Mouse (Mus musculus): Measurements from ENCODE around the gene Tspan12.
A peak's percentile ranks its signal among the peaks of the same experiment; 100 is the strongest.
"Not testable (repeated sequence)": the region's sequence is repeated elsewhere in the genome, so short reads cannot be mapped to it uniquely, and the experiment has no call there.

Tspan12 gene

DNA sequence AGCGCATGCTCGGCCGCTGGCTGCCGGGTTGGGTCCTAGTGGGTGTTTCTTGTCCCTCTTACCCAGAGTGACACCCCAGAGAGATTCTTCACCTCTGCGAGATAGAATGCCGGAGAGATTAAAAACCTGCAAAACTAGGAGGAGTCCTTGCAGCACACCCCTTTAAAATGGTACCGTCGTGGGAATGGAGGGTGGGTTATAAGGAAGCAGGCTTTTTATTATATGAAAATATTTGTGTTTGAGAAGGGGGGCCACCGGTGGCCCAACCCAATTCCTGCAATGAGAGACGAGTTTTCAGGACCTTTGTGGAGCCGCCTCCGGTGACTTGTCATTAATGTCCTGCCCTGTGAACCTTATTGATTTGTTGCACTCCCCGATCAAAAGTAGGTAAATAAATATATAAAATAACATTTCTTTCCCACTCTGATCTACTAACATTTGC is at the start of gene Tspan12:
Gene Tspan12 (minus strand): TSS at position 172 of the 442 bp plus-strand sequence.
- DNase-seq: no peak

- peak; percentile 34 to 39 for DNase-seq
Observed at GRCm38 (mm10) chr6:21894451-21894850, 42.1 kb upstream of the Tspan12 start.

- no peak for DNase-seq
Observed at GRCm38 (mm10) chr6:21889101-21889500, 36.8 kb upstream of the Tspan12 start.

- not testable (repeated sequence) for DNase-seq
Observed at GRCm38 (mm10) chr6:21887971-21888370, 35.7 kb upstream of the Tspan12 start.

- no peak for DNase-seq
Observed at GRCm38 (mm10) chr6:21879496-21879895, 27.2 kb upstream of the Tspan12 start.

DNA sequence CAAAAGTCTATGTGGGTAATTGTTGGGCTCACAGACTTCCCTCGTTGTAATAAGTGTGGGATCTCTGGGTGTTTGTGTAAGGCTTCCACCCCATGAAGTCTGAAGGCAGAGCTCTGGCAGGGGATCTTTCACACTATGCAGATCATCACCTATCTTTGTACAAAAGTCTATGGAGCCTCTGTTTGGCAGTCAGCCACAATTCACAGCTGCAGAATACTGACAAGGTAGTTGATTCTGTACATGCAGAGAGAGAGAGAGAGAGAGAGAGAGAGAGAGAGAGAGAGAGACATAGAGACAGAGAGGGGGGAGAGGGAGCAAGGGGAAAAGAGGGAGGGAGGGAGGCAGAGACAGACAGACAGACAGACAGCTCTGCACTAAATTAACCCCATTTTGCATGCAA is 15.0 kb upstream of the Tspan12 start:
- DNase-seq: no peak

DNA sequence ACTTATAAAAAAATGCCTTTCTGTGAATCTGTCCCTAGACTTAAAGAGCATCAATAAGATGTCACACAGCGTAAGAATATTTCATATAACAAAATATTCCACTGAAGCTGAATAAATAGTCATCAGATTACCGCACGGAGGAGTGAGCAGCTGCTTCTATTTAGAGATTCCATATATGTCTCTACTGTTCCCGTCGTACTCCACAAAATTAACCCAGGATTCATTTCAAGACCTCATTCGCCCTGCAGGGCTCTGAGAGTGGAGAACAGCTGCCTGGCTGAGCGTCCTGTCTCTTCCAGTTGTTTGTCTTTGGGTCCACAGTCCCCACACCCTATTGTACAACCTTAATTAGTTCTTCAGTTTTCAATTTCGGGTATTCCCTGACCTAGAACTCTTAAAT is 11.9 kb upstream of the Tspan12 start:
- DNase-seq: no peak

DNA sequence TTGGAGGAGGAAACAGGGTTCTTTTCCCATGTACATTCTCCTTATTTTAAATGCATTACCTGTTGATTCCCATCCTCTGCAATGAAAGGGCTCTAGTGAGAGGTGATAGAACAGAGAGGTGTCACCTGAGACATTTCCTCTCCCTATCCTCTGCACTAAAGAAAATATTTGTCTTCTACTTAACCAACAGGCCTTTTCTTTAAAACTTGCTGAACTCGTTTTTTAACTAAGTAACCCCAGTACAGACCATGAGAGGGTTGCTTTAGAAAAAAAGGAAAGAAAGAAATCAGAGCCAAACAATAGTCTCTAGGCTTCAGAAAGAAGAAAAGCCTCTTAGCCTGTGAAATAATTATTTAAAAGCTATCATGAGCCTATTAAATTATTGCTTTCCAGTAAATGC is 11.2 kb upstream of the Tspan12 start:
- DNase-seq: no peak

- DNase-seq: no peak
Observed at GRCm38 (mm10) chr6:21861316-21861715, 9.0 kb upstream of the Tspan12 start.

GRCm38 (mm10) chr6:21857843-21858242 is 5.5 kb upstream of the Tspan12 start:
- DNase-seq: peak in 1 of 2 experiments; percentile 21

DNA sequence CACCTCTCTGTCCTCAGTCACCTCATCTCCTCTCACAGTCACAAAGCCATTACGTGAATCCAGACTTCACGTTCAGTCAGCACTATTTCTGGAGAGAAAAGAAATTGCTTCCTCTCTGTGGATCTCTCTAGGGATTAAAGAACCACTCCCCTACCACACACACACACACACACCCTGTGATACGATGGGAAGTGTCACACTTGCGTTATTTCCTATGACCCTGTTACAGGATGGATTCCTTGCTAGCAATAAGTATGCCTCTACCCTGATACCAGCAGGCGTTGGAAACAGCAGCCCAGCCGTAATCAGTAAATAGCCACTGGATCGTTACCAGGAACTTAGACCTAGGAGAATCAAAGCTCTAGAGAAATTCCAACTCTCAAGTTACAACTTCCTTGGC is 3.6 kb upstream of the Tspan12 start:
- peak; percentile 44 to 49 for DNase-seq

GRCm38 (mm10) chr6:21853342-21853741 is 1.0 kb upstream of the Tspan12 start:
- DNase-seq: no peak

- DNase-seq: peak; percentile 76 to 80
Observed at GRCm38 (mm10) chr6:21851596-21852343, 545 bp downstream of the Tspan12 start.

DNA sequence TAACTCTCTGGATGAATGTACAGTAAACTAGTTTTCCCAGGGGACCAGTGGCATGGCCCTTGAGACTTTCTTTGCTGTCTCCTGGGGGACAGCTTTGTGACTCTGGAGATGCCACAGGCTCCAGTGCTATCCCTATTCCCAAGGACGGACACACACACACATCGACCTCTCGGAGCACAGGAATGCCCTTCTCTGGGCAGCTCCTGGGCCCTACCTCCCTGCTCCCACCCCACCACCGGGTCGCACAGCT is 1.0 kb downstream of the Tspan12 start:
- no peak for DNase-seq

DNA sequence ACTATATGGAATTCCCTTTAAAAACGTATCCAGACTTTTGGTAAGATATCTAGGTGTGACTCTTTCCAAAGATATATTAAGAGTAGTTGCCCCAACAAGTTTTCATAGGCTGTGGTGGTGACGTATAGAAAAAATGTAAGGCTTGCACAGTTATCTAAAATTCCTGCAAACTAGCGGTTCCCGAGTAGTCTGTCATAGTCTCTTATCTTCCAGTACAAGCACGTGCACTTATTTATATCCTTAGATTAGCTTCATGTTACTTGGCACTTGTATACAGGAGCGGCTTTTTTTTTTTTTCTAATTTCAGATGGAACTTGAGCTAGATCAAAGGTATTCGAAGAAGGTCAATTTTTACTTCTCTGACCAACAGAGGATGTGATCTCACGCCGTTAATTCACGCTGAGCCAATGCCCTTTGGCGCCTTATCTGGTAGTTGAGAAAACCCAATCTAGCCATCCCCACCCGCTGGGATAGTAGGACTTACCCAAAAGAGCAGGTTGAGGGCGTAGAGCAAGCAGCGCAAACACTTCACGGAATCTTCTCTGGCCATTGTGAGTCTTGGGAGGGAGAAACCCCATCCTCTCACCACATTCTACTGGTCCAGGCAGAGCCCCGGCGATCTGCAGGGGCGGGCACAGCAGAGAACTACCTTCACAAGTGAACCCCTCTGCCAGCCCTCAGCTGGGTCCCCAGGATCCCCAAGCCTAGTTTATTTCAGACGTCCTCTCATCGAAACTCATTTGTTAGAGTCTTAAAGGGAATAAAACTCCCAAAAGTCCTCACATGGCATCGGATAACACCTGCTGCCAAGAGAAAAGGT is 1.6 kb downstream of the Tspan12 start:
- DNase-seq: peak; percentile 15

GRCm38 (mm10) chr6:21848808-21849207 is 3.5 kb downstream of the Tspan12 start:
- no peak for DNase-seq

DNA sequence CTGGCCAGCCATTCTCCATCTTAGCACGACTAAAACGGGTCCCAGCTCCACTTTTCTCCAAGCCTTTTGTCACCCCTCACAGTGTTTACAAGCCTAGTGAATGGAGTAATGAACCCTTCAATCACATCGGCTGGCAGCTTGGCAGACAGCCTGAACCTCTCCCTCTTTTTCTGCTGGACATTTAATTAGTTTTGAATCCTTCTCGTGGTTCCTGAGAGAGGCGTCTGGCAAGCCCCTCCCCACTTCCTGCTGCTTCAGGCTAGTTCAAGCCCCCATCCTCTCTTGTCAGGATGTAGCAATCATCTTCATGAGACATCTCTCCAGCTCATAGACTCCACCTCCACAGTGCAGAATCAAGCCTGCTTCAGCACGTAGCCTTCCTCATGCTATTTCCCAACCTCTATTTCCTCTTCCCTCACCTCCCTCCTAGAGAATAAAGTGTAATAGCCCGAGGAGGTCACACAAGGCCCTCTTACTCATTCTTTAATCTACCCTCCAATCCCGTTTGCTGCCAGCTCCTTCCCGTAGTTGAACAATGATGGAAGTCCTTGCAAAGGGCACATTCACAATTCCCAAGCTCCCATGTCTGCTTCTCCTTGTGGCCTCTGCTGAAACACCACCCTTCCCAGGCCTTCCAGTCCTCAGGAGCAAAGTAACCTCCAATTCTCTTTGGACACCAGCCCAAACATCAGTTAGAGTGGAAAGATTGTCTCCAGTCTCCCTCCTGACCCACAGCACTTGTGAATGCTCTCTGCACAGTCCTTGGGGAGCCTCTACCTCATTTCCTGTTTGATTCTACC is 12.1 kb downstream of the Tspan12 start:
- no peak for DNase-seq

DNA sequence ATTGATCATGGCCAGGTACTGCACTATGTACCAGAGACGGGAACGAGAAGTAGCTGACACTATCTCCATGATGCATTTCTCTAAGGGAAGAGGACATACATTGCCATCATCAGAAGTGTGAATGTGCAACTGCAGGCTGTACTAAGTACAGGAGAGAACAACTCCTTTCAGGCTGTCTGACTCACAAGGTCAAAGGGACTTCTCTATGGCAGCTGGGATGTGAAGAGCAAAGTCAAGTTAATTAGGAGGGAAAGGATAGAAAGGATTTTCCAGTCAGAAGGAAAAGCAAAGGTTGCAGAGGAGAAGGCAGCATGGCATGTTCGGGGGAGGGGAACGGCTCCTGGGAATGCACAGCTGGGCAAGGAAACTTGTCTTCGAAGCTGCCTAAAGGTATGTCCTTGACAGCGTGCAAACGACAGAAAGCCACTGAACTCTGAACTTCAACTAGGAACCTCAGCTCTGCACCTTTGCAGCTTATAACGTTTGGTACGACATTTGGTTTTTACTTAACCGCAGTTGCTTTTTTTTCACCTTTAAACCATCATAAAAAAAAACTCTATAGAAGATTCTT is 13.0 kb downstream of the Tspan12 start:
- DNase-seq: no peak

DNA sequence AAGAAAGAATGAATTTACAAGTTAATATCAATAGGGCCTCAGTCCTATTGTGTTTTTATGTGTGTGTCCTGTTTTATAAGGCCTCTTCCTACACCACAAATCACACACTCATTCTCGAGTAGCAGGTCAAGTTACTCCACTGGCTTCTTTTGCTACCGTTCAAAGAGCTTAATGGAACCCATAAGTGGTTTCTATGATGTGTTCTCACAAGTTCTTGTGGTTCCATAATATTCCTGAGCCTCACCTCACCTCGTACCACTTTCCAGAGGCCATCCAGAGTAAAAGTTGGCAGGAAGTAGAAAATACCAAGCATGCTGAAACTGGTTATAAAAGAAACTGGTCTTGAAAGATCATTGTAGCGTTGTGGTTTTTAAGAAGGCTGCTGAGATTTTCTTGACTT is 18.8 kb downstream of the Tspan12 start:
- DNase-seq: no peak

DNA sequence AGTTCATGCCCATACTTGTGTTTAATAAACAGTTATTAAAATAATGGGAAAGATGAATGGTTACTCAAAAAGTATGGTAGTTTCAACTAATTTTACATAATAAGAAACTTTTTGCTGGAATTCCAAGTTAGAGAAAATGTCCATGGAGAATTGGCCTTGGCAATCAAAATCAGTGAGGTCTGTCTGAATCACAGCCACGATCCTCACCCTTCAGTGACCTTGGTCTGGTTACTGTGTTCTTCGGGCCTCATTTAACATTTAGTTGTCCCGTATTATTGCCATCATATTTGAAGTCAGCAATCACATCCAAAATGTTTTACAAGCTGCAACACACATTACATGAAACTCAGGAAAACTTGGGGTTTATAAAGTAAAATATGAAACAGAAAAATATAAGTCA is 20.4 kb downstream of the Tspan12 start:
- DNase-seq: no peak

- DNase-seq: no peak
Observed at GRCm38 (mm10) chr6:21830931-21831330, 21.4 kb downstream of the Tspan12 start.

GRCm38 (mm10) chr6:21829930-21830329 is 22.4 kb downstream of the Tspan12 start:
- no peak for DNase-seq

DNA sequence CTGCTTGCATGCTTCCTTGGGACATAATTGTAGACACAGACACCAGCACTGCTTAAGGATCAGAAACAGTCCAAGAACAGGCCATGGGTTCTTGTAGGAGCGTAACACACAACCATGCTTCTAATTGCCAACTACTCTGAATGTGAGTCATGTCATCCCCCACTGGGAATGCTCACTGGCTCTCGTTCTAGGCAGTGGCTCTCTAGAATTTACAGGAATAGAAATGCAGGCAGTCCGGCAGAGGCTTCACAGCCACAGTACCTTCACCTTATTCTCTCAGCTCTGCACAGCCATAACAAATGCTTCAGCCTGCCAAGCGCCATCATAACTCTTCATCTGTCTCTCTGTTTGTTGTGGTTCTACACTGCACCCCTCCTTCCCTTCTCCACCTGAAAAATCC is 23.9 kb downstream of the Tspan12 start:
- DNase-seq: no peak
